Mouse (Mus musculus) embryonic fibroblast, embryonic 13.5 days (primary cell): Measurements from ENCODE around the gene Zc3h12c.

Experiments
- CTCF ChIP-seq: IDR thresholded peaks from 2 replicates; pipeline ENCODE4 v1.5.1; 2011; ENCODE audit warnings: mild to moderate bottlenecking, control low read depth, low read length, moderate library complexity, borderline replicate concordance; ENCODE audit not compliant: insufficient read depth
- POLR2A ChIP-seq: IDR thresholded peaks from 2 replicates; pipeline ENCODE4 v1.6.1; 2011; ENCODE audit warnings: low read depth, mild to moderate bottlenecking, control low read depth, low read length, moderate library complexity

DNA sequence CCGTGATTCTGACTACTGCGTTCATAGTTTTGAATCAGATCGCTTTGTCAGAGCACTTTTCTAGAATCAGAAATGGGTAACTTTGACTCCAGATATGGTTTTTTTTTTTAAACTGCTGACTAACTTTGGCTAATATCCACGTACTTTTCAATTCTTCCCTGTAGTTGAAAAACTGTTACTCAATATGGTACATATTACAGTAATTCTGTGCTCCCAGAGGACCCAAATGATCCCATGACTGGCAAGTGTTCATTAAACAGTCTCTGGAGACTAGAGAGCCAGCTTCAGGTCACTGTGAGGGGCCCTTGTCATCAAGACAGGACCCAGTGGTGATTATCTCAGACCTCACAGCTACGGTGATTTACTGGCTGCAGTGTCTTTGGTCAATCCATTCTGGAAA is 76.1 kb downstream of the Zc3h12c start:
- TF ChIP-seq POLR2A (no peak), CTCF (no peak)
